Mouse (Mus musculus) thymus, adult 2 months (tissue): ENCODE data around the gene Rbsn. TPM values are rescaled to one million over a fixed set of nuclear protein-coding genes. Genes with fewer than 3 reads are reported as not detected.
A peak's percentile ranks its signal among the peaks of the same experiment; 100 is the strongest.

Source experiments
- DNase-seq: peaks from one replicate; pipeline ENCODE4 v3.0.0; 2021
- H3K27ac ChIP-seq: fragments of 200-500 bp; 2 replicates; pipeline ENCODE4 v1.5.1; 2012; ENCODE audit warnings: low read length, control low read depth; ENCODE audit not compliant: control insufficient read depth, insufficient read depth
- H3K27me3 ChIP-seq: fragments of 200-500 bp; 2 replicates; pipeline ENCODE4 v1.6.1; 2012; ENCODE audit warnings: mild to moderate bottlenecking, low read length, moderate library complexity, mixed read lengths; ENCODE audit not compliant: control insufficient read depth, insufficient read depth
- H3K36me3 ChIP-seq: fragments of 200-500 bp; 2 replicates; pipeline ENCODE4 v1.6.1; 2012; ENCODE audit warnings: mild to moderate bottlenecking, low read length, moderate library complexity; ENCODE audit not compliant: control insufficient read depth, insufficient read depth
- H3K4me1 ChIP-seq: fragments of 200-500 bp; replicated peaks from 2 replicates; pipeline ENCODE4 v1.6.1; 2012; ENCODE audit warnings: low read length; ENCODE audit not compliant: control insufficient read depth, insufficient read depth
- H3K4me3 ChIP-seq: fragments of 200-500 bp; 2 replicates; pipeline ENCODE4 v1.5.1; 2012; ENCODE audit warnings: mild to moderate bottlenecking, low read length, control low read depth, moderate library complexity; ENCODE audit not compliant: control insufficient read depth, insufficient read depth
- CTCF ChIP-seq: fragments of 200-500 bp; IDR thresholded peaks from 2 replicates; pipeline ENCODE4 v1.5.1; 2012; ENCODE audit warnings: mild to moderate bottlenecking, control low read depth, low read length, moderate library complexity, borderline replicate concordance; ENCODE audit not compliant: control insufficient read depth, poor library complexity, insufficient read depth; ENCODE audit errors: extremely low read depth
- POLR2A ChIP-seq: fragments of 200-500 bp; IDR thresholded peaks from 2 replicates; pipeline ENCODE4 v1.6.1; 2012; ENCODE audit warnings: mild to moderate bottlenecking, low read length, control low read depth, moderate library complexity; ENCODE audit not compliant: control insufficient read depth, poor library complexity, insufficient read depth; ENCODE audit errors: extremely low read depth
- WGBS: fragments of 180-500 bp; shearing (Covaris S2); methylation state at CpG from one replicate; pipeline ENCODE4 v1.1.7; 2018; 5-methylcytosine and 5-hydroxymethylcytosine counted together
- polyA plus RNA-seq: library from polyadenylated mRNA; depleted of rRNA; stranded (reverse); fragments of >200 nt; gene quantifications from 2 replicates; pipeline ENCODE4 v1.2.3, GENCODE M21; 2012

Rbsn gene
- polyA plus RNA-seq, 1 experiment, result 9.9 TPM

DNA sequence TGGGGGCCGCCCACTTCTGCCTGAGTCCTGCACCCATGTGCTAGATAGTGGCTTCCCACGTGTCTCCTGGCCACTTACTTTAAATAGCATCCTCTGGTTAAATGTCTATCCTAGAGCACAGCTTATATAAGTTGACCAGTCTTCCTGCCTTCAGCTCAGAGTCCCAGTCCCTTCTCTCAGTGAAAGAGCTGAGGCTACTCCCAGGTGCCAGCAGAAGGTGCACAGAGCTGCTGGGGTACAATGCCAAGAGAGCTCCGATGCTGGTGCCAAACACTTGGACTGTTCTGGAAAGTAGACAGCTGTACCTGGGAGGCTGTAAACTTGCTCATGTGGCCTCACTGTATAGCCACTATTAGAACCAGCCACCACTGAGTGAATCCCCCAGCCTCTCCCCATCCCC, 7.3 kb upstream of the Rbsn start:
- Histone ChIP-seq H3K4me1 (no peaks in the 10 kb centered on the region), H3K27me3 (no peaks in the 10 kb centered on the region), H3K36me3 (no peaks in the 10 kb centered on the region), H3K4me3 (no peak overlapping the region), H3K27ac (no peak overlapping the region)
- TF ChIP-seq CTCF (no peak), POLR2A (no peak)
- 89% methylated on average over 3 of the region's 3 CpGs for WGBS
- no peak for DNase-seq

DNA sequence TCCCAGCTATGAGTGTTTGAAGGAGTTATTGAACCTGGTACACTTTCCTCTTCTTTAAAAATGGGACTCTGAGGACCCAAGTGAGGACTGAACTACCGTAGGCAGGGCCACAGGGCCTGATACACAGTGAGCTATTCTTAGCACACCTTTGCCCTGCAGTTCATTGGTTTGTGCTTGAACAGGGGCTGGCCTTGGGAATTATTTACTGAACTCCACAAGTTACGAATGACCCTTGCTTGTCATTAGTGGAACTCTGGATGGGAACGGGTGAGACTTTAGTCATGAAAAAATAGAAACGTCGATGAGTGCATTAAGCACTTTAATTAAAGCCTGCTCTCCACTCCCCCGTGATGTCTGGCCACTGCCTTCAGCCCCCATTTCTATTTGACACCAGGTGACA, 6.9 kb upstream of the Rbsn start:
- H3K4me1 ChIP-seq, result no peaks in the 10 kb centered on the region
- H3K4me3 ChIP-seq, result no peak overlapping the region
- DNase-seq, result no peak
- H3K36me3 ChIP-seq, result no peaks in the 10 kb centered on the region
- no peaks in the 10 kb centered on the region for H3K27me3 ChIP-seq
- 87% methylated on average over 6 of the region's 6 CpGs for WGBS
- no peak overlapping the region for H3K27ac ChIP-seq
- TF ChIP-seq POLR2A (no peak), CTCF (no peak)

DNA sequence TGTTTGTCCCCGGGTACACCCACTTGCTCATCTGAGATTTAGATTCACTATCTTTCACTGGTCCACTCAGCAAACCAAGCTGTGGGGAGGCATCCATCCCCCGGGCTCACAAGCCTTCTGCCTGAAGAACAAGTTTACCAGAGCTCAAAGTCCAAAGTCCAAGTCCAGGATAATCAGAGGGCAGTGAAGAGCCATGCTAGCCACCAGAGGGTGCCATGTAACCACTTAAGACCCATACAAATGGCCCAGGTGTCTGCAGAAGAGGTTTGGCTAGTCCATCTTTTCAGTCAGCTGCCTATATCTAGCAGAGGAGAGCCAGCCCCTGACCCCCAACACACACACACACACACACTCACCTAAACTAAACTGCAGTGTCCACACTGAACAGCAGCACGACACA, 4.7 kb upstream of the Rbsn start:
- TF ChIP-seq CTCF (no peak), POLR2A (no peak)
- H3K4me3 ChIP-seq, result no peak overlapping the region
- no peaks in the 10 kb centered on the region for H3K36me3 ChIP-seq
- no peaks in the 10 kb centered on the region; the same call in 1 of the 2 replicates for H3K4me1 ChIP-seq
- 48% methylated on average over 3 of the region's 3 CpGs for WGBS
- DNase-seq, result no peak
- H3K27me3 ChIP-seq, result no peaks in the 10 kb centered on the region
- no peak overlapping the region for H3K27ac ChIP-seq

DNA sequence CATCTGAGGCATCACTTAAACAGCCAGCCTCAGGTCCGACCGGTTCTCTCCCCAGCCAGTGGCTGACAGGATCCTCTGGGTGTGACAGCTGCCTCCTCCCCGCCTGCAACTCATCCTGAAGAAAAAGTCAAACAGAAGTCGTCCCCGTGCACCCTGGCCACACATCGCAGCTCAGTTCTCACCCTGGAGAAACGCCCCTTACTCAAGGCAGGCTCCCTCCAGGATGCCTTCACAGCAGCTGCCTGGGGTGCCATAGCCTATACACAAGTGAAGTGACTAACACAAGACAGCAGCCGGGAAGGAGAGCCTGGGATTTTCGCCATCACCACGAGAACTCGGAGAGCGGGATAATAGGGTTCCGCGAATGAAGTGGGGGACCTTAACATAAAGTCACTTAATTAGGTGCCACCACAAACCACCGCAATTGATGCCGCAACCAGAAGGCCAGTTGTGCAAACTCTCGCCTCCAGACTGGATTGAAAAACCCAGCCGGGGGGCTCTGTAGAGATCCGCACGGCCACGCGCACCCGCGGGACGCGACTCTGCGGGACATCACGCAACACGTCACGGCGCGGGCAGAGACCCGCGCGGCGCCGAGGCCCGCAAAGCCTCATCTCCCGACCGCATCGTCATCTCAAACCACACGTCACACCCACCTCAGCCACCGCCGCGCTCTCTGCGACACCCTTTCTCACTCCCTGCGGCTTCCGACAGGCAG, 511 bp downstream of the Rbsn start:
- Histone ChIP-seq H3K36me3 (no peaks in the 10 kb centered on the region), H3K27ac (no peak overlapping the region; the same call in 1 of the 2 replicates), H3K4me1 (peaks cover 4% of the 10 kb centered on the region), H3K4me3 (peak overlapping the region; percentile 91), H3K27me3 (no peaks in the 10 kb centered on the region)
- 1% methylated on average over 48 of the region's 48 CpGs for WGBS
- TF ChIP-seq CTCF, result no peak
- TF ChIP-seq POLR2A, result no peak
- no peak for DNase-seq

DNA sequence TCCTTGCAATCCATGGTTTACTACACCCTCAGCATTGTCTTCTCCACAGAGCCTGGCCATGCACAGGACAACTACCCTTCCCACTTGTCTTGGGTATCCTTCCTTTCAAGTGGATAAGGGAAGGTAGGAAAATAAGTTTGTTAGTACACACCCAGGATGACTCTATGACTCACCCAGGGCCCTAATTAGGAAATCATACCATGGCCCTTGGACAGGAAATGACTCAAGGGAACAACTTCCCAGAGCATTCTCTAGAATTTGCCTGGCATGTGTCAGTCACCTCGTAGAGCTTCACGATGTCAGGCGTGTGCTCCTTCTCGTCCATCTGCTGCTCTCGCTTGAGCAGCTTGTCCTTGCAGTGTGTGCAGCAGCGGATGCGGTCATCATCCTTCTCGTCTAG, 15.3 kb downstream of the Rbsn start:
- Histone ChIP-seq H3K36me3 (peaks cover 44% of the 10 kb centered on the region), H3K27me3 (no peaks in the 10 kb centered on the region), H3K27ac (no peak overlapping the region), H3K4me1 (no peaks in the 10 kb centered on the region), H3K4me3 (no peak overlapping the region)
- no peak for DNase-seq
- WGBS, result 89% methylated on average over 8 of the region's 8 CpGs
- no peak for TF ChIP-seq POLR2A
- TF ChIP-seq CTCF, result no peak

DNA sequence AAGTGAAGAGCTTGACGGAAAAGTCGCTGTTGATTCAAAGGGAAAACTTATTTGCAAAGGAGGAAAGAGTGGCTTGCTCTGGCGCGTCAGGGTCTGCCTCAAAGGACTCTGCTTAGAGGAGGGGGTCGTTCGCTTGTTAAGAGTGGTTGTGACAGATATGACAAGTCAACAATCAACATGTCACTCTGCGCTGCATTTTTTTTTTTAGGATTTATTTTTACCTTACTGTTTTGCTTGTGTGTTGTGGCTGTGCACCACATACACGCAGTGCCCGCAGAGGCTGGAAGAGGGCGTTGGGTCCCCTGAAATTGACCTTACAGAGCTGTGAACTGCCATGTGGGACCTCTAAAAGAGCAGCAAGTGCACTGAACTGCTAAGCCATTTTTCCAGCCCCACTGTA, 30.5 kb downstream of the Rbsn start:
- Histone ChIP-seq H3K36me3 (no peaks in the 10 kb centered on the region), H3K4me3 (peak overlapping the region; percentile 98), H3K4me1 (peaks cover 6% of the 10 kb centered on the region), H3K27me3 (no peaks in the 10 kb centered on the region), H3K27ac (peak overlapping the region; percentile 25; the same call in 1 of the 2 replicates)
- 5% methylated on average over 10 of the region's 10 CpGs for WGBS
- no peak; the same call in 1 of the 2 replicates for TF ChIP-seq POLR2A
- TF ChIP-seq CTCF, result no peak
- peak; percentile 6 for DNase-seq
